In genomic region chr6:119849348-119849709, GRCm38 (mm10) we compare ENCODE assay signal across 9 mouse cellular contexts. TPM values are rescaled to one million over a fixed set of nuclear protein-coding genes. Genes with fewer than 3 reads are reported as not detected.
DNase-seq lines count a peak whose midpoint lies in the region; ATAC-seq and TF ChIP-seq lines count a peak whose summit lies in the region.
"Had no signal": no experiment of that assay in that cellular context is flagged by ENCODE, and none has a peak within 500 bp of the region (broad histone marks: within the 10 kb centered on the region; RNA-seq: fewer than 3 reads in every experiment).

No protein-coding gene starts in this region.

- H3K9ac ChIP-seq in heart, embryonic 15.5 days, result peak overlapping the region; percentile 93; the same call in 1 of the 2 replicates
- peak overlapping the region; percentile 84 for H3K9ac ChIP-seq in forebrain, embryonic 15.5 days (replicated peaks)
- no peak overlapping the region for H3K9ac ChIP-seq in liver, embryonic 15.5 days

- no peak for TF ChIP-seq CTCF in cortical plate, adult 2 months (IDR thresholded peaks at IDR 0.05; ENCODE audit: extremely low read depth, insufficient read depth, low read length)

- H3K27me3 ChIP-seq in heart, embryonic 15.5 days, result no peaks in the 10 kb centered on the region
- H3K27me3 ChIP-seq in forebrain, embryonic 15.5 days, result no peaks in the 10 kb centered on the region
- no peaks in the 10 kb centered on the region for H3K27me3 ChIP-seq in liver, embryonic 15.5 days

- no peak for DNase-seq in heart, postnatal 4 days
- no peak for DNase-seq in urinary bladder, postnatal 4 days (ENCODE audit: low spot score in 2 of 2)
- no peak for DNase-seq in adrenal gland, adult 8-10 months
- no peak for DNase-seq in kidney, adult 8-10 months
- DNase-seq: right cerebral cortex, postnatal 25 days had no signal

- no peaks in the 10 kb centered on the region for H3K36me3 ChIP-seq in heart, embryonic 15.5 days
- no peaks in the 10 kb centered on the region for H3K36me3 ChIP-seq in forebrain, embryonic 15.5 days
- H3K36me3 ChIP-seq in liver, embryonic 15.5 days (replicated peaks), result no peaks in the 10 kb centered on the region

- peaks cover 21% of the 10 kb centered on the region for H3K4me1 ChIP-seq in heart, embryonic 15.5 days (replicated peaks)
- peaks cover 6% of the 10 kb centered on the region; the same call in 1 of the 2 replicates for H3K4me1 ChIP-seq in cortical plate, adult 2 months (ENCODE audit: control insufficient read depth, insufficient read depth, low read length)
- H3K4me1 ChIP-seq in forebrain, embryonic 15.5 days, result peaks cover 18% of the 10 kb centered on the region
- peaks cover 25% of the 10 kb centered on the region for H3K4me1 ChIP-seq in liver, embryonic 15.5 days (replicated peaks)

- peak overlapping the region; percentile 80 for H3K4me2 ChIP-seq in heart, embryonic 15.5 days
- peak overlapping the region; percentile 64 for H3K4me2 ChIP-seq in forebrain, embryonic 15.5 days (replicated peaks)
- H3K4me2 ChIP-seq in liver, embryonic 15.5 days, result peak overlapping the region; percentile 98

- peak overlapping the region; percentile 90 for H3K4me3 ChIP-seq in heart, embryonic 15.5 days
- peak overlapping the region; percentile 96; the same call in 1 of the 2 replicates for H3K4me3 ChIP-seq in cortical plate, adult 2 months (ENCODE audit: insufficient read depth, low read length)
- H3K4me3 ChIP-seq in forebrain, embryonic 15.5 days, result peak overlapping the region; percentile 61
- peak overlapping the region; percentile 95 for H3K4me3 ChIP-seq in liver, embryonic 15.5 days (replicated peaks)

- H3K9me3 ChIP-seq in heart, embryonic 15.5 days (replicated peaks), result no peaks in the 10 kb centered on the region
- no peaks in the 10 kb centered on the region for H3K9me3 ChIP-seq in forebrain, embryonic 15.5 days
- H3K9me3 ChIP-seq in liver, embryonic 15.5 days (replicated peaks), result no peaks in the 10 kb centered on the region

- ATAC-seq in heart, embryonic 15.5 days (replicated peaks; ENCODE audit: insufficient number of reproducible peaks, insufficient read depth, low FRiP score, low read depth), result no peak
- no peak for ATAC-seq in forebrain, embryonic 15.5 days (replicated peaks)
- no peak for ATAC-seq in liver, embryonic 15.5 days (ENCODE audit: insufficient read depth)

- WGBS in heart, embryonic 15.5 days, result 63% methylated on average over 3 of the region's 3 CpGs
- 37% methylated on average over 3 of the region's 3 CpGs for WGBS in forebrain, embryonic 15.5 days
- 70% methylated on average over 3 of the region's 3 CpGs for WGBS in liver, embryonic 15.5 days (ENCODE audit: insufficient replicate concordance)

- H3K27ac ChIP-seq in heart, embryonic 15.5 days, result peak overlapping the region; percentile 99; the same call in 1 of the 2 replicates
- no peak overlapping the region for H3K27ac ChIP-seq in cortical plate, adult 2 months (ENCODE audit: insufficient read depth, low read length)
- H3K27ac ChIP-seq in forebrain, embryonic 15.5 days (replicated peaks), result no peak overlapping the region
- H3K27ac ChIP-seq in liver, embryonic 15.5 days (replicated peaks), result no peak overlapping the region

- TF ChIP-seq POLR2A in cortical plate, adult 2 months (IDR thresholded peaks at IDR 0.05; ENCODE audit: extremely low read depth, insufficient read depth, low read length), result no peak

RNA-seq across cellular contexts. Expression of gene Erc1, which starts 1.4 kb away (rescaled TPM):
- 13.9 and 15.5 TPM in 2 replicates for polyA plus RNA-seq in heart, embryonic 15.5 days (2015; fragmentation: Nextera tagmentation; extraction: Ambion mirVana)
- 10 to 100 TPM; 42.2 to 44.4 TPM for total RNA-seq in heart, postnatal 4 days (2021)
- polyA plus RNA-seq in cortical plate, adult 2 months (2012; rRNA removed), result 21.3 and 22.1 TPM in 2 replicates
- polyA plus RNA-seq in forebrain, embryonic 15.5 days (2015; fragmentation: Nextera tagmentation; extraction: Ambion mirVana), result 39.9 and 42.2 TPM in 2 replicates
- polyA plus RNA-seq in liver, embryonic 15.5 days (2015; fragmentation: Nextera tagmentation; extraction: Ambion mirVana), result 3.0 and 3.7 TPM in 2 replicates
- total RNA-seq in adrenal gland, adult 8-10 months (2022), result 10 to 100 TPM; 16.4 to 29.0 (median 21.4) TPM

RNA-seq across cellular contexts. Expression of gene Rad52, which starts 53.2 kb away (rescaled TPM):
- polyA plus RNA-seq in heart, embryonic 15.5 days (2015; fragmentation: Nextera tagmentation; extraction: Ambion mirVana), result 13.8 and 14.5 TPM in 2 replicates
- 10 to 100 TPM; 14.8 to 15.4 TPM for total RNA-seq in heart, postnatal 4 days (2021)
- 60.6 and 65.7 TPM in 2 replicates for polyA plus RNA-seq in cortical plate, adult 2 months (2012; rRNA removed)
- 28.0 and 29.4 TPM in 2 replicates for polyA plus RNA-seq in forebrain, embryonic 15.5 days (2015; fragmentation: Nextera tagmentation; extraction: Ambion mirVana)
- 8.6 and 10.0 TPM in 2 replicates for polyA plus RNA-seq in liver, embryonic 15.5 days (2015; fragmentation: Nextera tagmentation; extraction: Ambion mirVana)
- 10 to 100 TPM; 15.6 to 33.5 (median 22.0) TPM for total RNA-seq in adrenal gland, adult 8-10 months (2022)
